Mouse (Mus musculus): ENCODE measurements around the gene Snd1.

- TF ChIP-seq GATA1 (IDR thresholded peaks at IDR 0.05; ENCODE audit: borderline replicate concordance, low read length) = no peak
- no peak for TF ChIP-seq FLI1 (IDR thresholded peaks at IDR 0.05; ENCODE audit: low read length)
These were observed 124.2 kb downstream of the Snd1 start for GRCm38 (mm10) chr6:28599120-28599519.
